Mouse (Mus musculus): Measurements from ENCODE around the gene Cxcl13. TPM values are rescaled to one million over a fixed set of nuclear protein-coding genes. Genes with fewer than 3 reads are reported as not detected.

The Cxcl13 gene
- total RNA-seq (2014; rRNA removed), result 0.33 and 0.61 TPM in 2 replicates
- polyA plus RNA-seq (2015; fragmentation: Nextera tagmentation; extraction: Ambion mirVana), result 1.3 and 1.9 TPM in 2 replicates

- Histone ChIP-seq H3K9me3 (ENCODE audit: low read length) (no peaks in the 10 kb centered on the region), H3K9ac (replicated peaks; ENCODE audit: low read length, poor library complexity, severe bottlenecking) (no peak within 1 kb of the TSS), H3K27me3 (ENCODE audit: insufficient read depth, low read length) (no peaks in the 10 kb centered on the region), H3K4me2 (ENCODE audit: low read depth, low read length, poor library complexity, severe bottlenecking) (no peak within 1 kb of the TSS), H3K36me3 (ENCODE audit: insufficient read depth, low read length) (no peaks in the 10 kb centered on the region), H3K4me1 (ENCODE audit: insufficient read depth, low read length) (no peaks in the 10 kb centered on the region), H3K27ac (ENCODE audit: low read depth, low read length) (no peak within 1 kb of the TSS), H3K4me3 (ENCODE audit: low read depth, low read length) (no peak within 1 kb of the TSS)
- ATAC-seq (ENCODE audit: low FRiP score) (no peak), DNase-seq (ENCODE audit: low spot score) (no peak)
- WGBS, result 57% methylated on average over 5 of the region's 5 CpGs
- TF ChIP-seq CTCF (IDR thresholded peaks at IDR 0.05), result no peak
Measured at GRCm38 (mm10) chr5:95956651-95957050, at the start of gene Cxcl13. Gene Cxcl13, plus strand, starts transcription at chr5:95956951.

GRCm38 (mm10) chr5:95911006-95911405, 45.7 kb upstream of the Cxcl13 start:
- TF ChIP-seq CTCF (IDR thresholded peaks at IDR 0.05), result no peak
- no peaks in the 10 kb centered on the region for H3K36me3 ChIP-seq (ENCODE audit: insufficient read depth, low read length)
- H3K4me2 ChIP-seq (ENCODE audit: low read depth, low read length, poor library complexity, severe bottlenecking), result no peak overlapping the region
- H3K9me3 ChIP-seq (ENCODE audit: low read length), result no peaks in the 10 kb centered on the region
- no peak for DNase-seq (ENCODE audit: low spot score)
- no peak overlapping the region for H3K27ac ChIP-seq (ENCODE audit: low read depth, low read length)
- 95% methylated on average over 1 of the region's 1 CpGs for WGBS
- H3K4me1 ChIP-seq (ENCODE audit: insufficient read depth, low read length), result no peaks in the 10 kb centered on the region
- H3K4me3 ChIP-seq (ENCODE audit: low read depth, low read length), result no peak overlapping the region
- ATAC-seq (ENCODE audit: low FRiP score), result no peak
- H3K27me3 ChIP-seq (ENCODE audit: insufficient read depth, low read length), result no peaks in the 10 kb centered on the region
- no peak overlapping the region for H3K9ac ChIP-seq (replicated peaks; ENCODE audit: low read length, poor library complexity, severe bottlenecking)

DNA sequence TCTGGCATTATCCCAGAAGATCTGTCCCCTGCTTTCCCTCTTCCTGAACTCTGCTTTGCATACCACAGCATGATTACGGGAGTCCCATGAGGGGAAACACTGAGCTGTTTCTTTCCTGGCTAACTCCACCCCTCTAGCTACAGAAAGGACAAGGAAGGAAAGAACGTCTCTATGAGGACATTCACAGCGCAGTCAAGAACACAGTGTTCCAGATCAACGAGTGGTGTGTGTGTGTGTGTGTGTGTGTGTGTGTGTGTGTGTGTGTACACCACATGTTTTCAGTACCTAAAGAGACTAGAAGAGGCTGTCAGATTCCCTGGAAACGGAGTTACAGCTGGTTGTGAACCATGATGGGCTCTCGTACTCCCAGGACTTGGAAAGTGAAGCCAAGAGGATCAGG, 38.3 kb upstream of the Cxcl13 start:
- H3K27ac ChIP-seq (ENCODE audit: low read depth, low read length), result no peak overlapping the region
- DNase-seq (ENCODE audit: low spot score) (no peak), ATAC-seq (ENCODE audit: low FRiP score) (no peak)
- no peaks in the 10 kb centered on the region for H3K36me3 ChIP-seq (ENCODE audit: insufficient read depth, low read length)
- H3K27me3 ChIP-seq (ENCODE audit: insufficient read depth, low read length), result no peaks in the 10 kb centered on the region
- H3K4me2 ChIP-seq (ENCODE audit: low read depth, low read length, poor library complexity, severe bottlenecking), result no peak overlapping the region
- no peak for TF ChIP-seq CTCF (IDR thresholded peaks at IDR 0.05)
- H3K9ac ChIP-seq (replicated peaks; ENCODE audit: low read length, poor library complexity, severe bottlenecking), result no peak overlapping the region
- H3K9me3 ChIP-seq (ENCODE audit: low read length), result no peaks in the 10 kb centered on the region
- WGBS, result 77% methylated on average over 6 of the region's 6 CpGs
- H3K4me3 ChIP-seq (ENCODE audit: low read depth, low read length), result no peak overlapping the region
- no peaks in the 10 kb centered on the region for H3K4me1 ChIP-seq (ENCODE audit: insufficient read depth, low read length)

DNA sequence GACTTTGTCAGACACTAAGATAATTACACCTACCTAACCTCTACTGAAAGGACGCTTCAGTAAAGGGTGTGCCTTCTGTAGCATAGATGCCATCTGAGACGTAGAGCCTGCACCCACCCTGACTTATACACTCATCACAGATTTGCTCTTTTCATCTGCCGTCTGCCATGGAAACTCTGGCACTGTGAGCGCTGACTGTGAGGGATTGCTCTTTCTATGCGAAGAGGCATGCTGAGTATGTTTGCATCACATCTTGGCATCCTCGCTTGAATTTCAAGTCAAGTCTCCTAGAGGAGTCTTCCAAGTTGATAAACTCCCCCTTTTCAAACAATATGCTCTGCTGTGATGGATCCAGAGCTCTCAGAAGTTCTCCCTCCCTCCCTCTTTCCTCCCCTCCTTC, 32.7 kb upstream of the Cxcl13 start:
- H3K9ac ChIP-seq (replicated peaks; ENCODE audit: low read length, poor library complexity, severe bottlenecking), result no peak overlapping the region
- H3K36me3 ChIP-seq (ENCODE audit: insufficient read depth, low read length), result no peaks in the 10 kb centered on the region
- H3K4me1 ChIP-seq (ENCODE audit: insufficient read depth, low read length), result no peaks in the 10 kb centered on the region
- peak; percentile 2 for DNase-seq (ENCODE audit: low spot score)
- no peak overlapping the region for H3K4me3 ChIP-seq (ENCODE audit: low read depth, low read length)
- no peaks in the 10 kb centered on the region for H3K27me3 ChIP-seq (ENCODE audit: insufficient read depth, low read length)
- H3K4me2 ChIP-seq (ENCODE audit: low read depth, low read length, poor library complexity, severe bottlenecking), result no peak overlapping the region
- no peak overlapping the region for H3K27ac ChIP-seq (ENCODE audit: low read depth, low read length)
- no peak for ATAC-seq (ENCODE audit: low FRiP score)
- TF ChIP-seq CTCF (IDR thresholded peaks at IDR 0.05), result no peak
- H3K9me3 ChIP-seq (ENCODE audit: low read length), result no peaks in the 10 kb centered on the region
- 78% methylated on average over 6 of the region's 6 CpGs for WGBS

DNA sequence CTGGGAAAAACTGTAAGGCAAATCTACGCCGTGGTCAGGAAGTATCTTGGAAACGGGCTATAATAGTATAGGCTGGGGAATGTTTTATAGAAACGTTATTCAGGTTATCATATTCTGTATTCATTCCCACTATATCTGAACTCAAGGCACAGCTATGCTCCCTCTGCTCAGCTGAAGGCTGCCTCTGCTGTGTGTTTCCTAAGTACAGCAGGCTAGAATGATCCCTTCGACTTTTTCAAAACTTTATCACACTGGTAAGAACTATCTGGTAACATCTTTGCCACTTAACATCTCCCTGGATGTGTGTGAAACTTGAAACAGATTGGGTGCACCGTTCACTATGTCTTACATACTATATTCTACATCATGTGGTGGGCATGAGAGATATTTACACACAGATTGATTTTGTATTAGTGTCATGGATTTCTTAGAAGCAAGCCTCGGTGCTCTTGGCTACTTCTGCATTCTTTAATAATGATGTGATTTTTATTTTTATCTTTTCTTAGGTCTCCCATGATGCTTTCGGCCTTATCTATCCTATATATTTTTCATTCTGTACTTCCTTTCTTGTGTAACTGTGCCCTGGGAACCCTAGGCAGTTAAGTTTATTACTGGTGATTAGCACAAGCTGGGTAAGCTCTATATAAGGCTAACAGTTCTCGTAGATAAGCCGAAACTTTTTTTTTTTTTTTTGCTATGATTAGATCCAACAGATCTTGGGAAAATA, 31.4 kb upstream of the Cxcl13 start:
- no peaks in the 10 kb centered on the region for H3K9me3 ChIP-seq (ENCODE audit: low read length)

GRCm38 (mm10) chr5:95925931-95926263, 30.9 kb upstream of the Cxcl13 start:
- no peak for DNase-seq (ENCODE audit: low spot score)
- H3K4me2 ChIP-seq (ENCODE audit: low read depth, low read length, poor library complexity, severe bottlenecking), result no peak overlapping the region
- H3K27me3 ChIP-seq (ENCODE audit: insufficient read depth, low read length), result no peaks in the 10 kb centered on the region
- no peak overlapping the region for H3K27ac ChIP-seq (ENCODE audit: low read depth, low read length)
- no peaks in the 10 kb centered on the region for H3K4me1 ChIP-seq (ENCODE audit: insufficient read depth, low read length)
- H3K4me3 ChIP-seq (ENCODE audit: low read depth, low read length), result no peak overlapping the region
- no peak for TF ChIP-seq CTCF (IDR thresholded peaks at IDR 0.05)
- ATAC-seq (ENCODE audit: low FRiP score), result no peak
- no peaks in the 10 kb centered on the region for H3K36me3 ChIP-seq (ENCODE audit: insufficient read depth, low read length)
- H3K9me3 ChIP-seq (ENCODE audit: low read length), result no peaks in the 10 kb centered on the region
- no peak overlapping the region for H3K9ac ChIP-seq (replicated peaks; ENCODE audit: low read length, poor library complexity, severe bottlenecking)
- WGBS, result 91% methylated on average over 1 of the region's 1 CpGs

More for the DNA sequence above, 31.4 kb upstream of the Cxcl13 start:
- no peak overlapping the region for H3K27ac ChIP-seq (ENCODE audit: low read depth, low read length)
- no peak for TF ChIP-seq CTCF (IDR thresholded peaks at IDR 0.05)
- H3K4me1 ChIP-seq (ENCODE audit: insufficient read depth, low read length), result no peaks in the 10 kb centered on the region
- no peak overlapping the region for H3K9ac ChIP-seq (replicated peaks; ENCODE audit: low read length, poor library complexity, severe bottlenecking)
- H3K4me3 ChIP-seq (ENCODE audit: low read depth, low read length), result no peak overlapping the region
- no peak for ATAC-seq (ENCODE audit: low FRiP score)
- WGBS, result 89% methylated on average over 10 of the region's 10 CpGs
- H3K27me3 ChIP-seq (ENCODE audit: insufficient read depth, low read length), result no peaks in the 10 kb centered on the region
- no peaks in the 10 kb centered on the region for H3K36me3 ChIP-seq (ENCODE audit: insufficient read depth, low read length)
- no peak overlapping the region for H3K4me2 ChIP-seq (ENCODE audit: low read depth, low read length, poor library complexity, severe bottlenecking)
- no peak for DNase-seq (ENCODE audit: low spot score)

Measured in midbrain, postnatal 0 days (tissue).